Mouse (Mus musculus) forebrain, embryonic 13.5 days (tissue): Measurements from ENCODE around the gene Slc25a44. TPM values are rescaled to one million over a fixed set of nuclear protein-coding genes. Genes with fewer than 3 reads are reported as not detected.
"Not testable (repeated sequence)": the region's sequence is repeated elsewhere in the genome, so short reads cannot be mapped to it uniquely, and the experiment has no call there.

Experiments used
- ATAC-seq: fragments of 200-750 bp; cut with Nextera tagmentation; 2 replicates; pipeline ENCODE4 v1.8.0; 2017
- H3K27ac ChIP-seq: fragments of 300-500 bp; sonication (generic); 2 replicates; pipeline ENCODE4 v1.5.1; 2015; ENCODE audit warnings: inconsistent platforms, mild to moderate bottlenecking, moderate library complexity
- H3K27me3 ChIP-seq: fragments of 300-500 bp; sonication (generic); 2 replicates; pipeline ENCODE4 v1.6.1; 2015; ENCODE audit warnings: mild to moderate bottlenecking, inconsistent platforms
- H3K36me3 ChIP-seq: fragments of 300-500 bp; sonication (generic); 2 replicates; pipeline ENCODE4 v1.6.1; 2015; ENCODE audit warnings: mild to moderate bottlenecking, inconsistent platforms; ENCODE audit not compliant: poor library complexity, severe bottlenecking
- H3K4me1 ChIP-seq: fragments of 300-500 bp; sonication (generic); 2 replicates; pipeline ENCODE4 v1.6.1; 2015; ENCODE audit warnings: inconsistent platforms
- H3K4me2 ChIP-seq: fragments of 300-500 bp; sonication (generic); 2 replicates; pipeline ENCODE4 v1.6.1; 2015; ENCODE audit warnings: inconsistent platforms, mild to moderate bottlenecking, moderate library complexity
- H3K4me3 ChIP-seq: fragments of 300-500 bp; sonication (generic); 2 replicates; pipeline ENCODE4 v1.5.1; 2015; ENCODE audit warnings: mild to moderate bottlenecking, inconsistent platforms
- H3K9ac ChIP-seq: fragments of 300-500 bp; sonication (generic); 2 replicates; pipeline ENCODE4 v1.6.1; 2015; ENCODE audit warnings: mild to moderate bottlenecking, inconsistent platforms
- H3K9me3 ChIP-seq: fragments of 300-500 bp; sonication (generic); replicated peaks from 2 replicates; pipeline ENCODE4 v1.6.1; 2016; ENCODE audit warnings: inconsistent platforms
- WGBS: fragments of 180-500 bp; shearing (Covaris S2); methylation state at CpG from one replicate; pipeline ENCODE4 v1.1.7; 2015; 5-methylcytosine and 5-hydroxymethylcytosine counted together
- polyA plus RNA-seq: library from polyadenylated mRNA; unstranded; fragments of >200 nt; fragmentation: Nextera tagmentation; extraction: Ambion mirVana; gene quantifications from 2 replicates; pipeline ENCODE4 v1.2.1, GENCODE M21; 2015

Gene Slc25a44
- polyA plus RNA-seq, 1 experiment from 2014 or later, result 23.0 TPM

GRCm38 (mm10) chr3:88447676-88448183, 22.8 kb upstream of the Slc25a44 start:
- H3K9ac ChIP-seq, result no peak overlapping the region
- no peak overlapping the region for H3K4me3 ChIP-seq
- no peak overlapping the region for H3K4me2 ChIP-seq
- WGBS, result 66% methylated on average over 8 of the region's 8 CpGs
- no peak for ATAC-seq
- H3K27me3 ChIP-seq, result no peaks in the 10 kb centered on the region
- H3K4me1 ChIP-seq, result peaks cover 15% of the 10 kb centered on the region
- H3K27ac ChIP-seq, result no peak overlapping the region
- peaks cover 56% of the 10 kb centered on the region for H3K36me3 ChIP-seq
- no peaks in the 10 kb centered on the region for H3K9me3 ChIP-seq

DNA sequence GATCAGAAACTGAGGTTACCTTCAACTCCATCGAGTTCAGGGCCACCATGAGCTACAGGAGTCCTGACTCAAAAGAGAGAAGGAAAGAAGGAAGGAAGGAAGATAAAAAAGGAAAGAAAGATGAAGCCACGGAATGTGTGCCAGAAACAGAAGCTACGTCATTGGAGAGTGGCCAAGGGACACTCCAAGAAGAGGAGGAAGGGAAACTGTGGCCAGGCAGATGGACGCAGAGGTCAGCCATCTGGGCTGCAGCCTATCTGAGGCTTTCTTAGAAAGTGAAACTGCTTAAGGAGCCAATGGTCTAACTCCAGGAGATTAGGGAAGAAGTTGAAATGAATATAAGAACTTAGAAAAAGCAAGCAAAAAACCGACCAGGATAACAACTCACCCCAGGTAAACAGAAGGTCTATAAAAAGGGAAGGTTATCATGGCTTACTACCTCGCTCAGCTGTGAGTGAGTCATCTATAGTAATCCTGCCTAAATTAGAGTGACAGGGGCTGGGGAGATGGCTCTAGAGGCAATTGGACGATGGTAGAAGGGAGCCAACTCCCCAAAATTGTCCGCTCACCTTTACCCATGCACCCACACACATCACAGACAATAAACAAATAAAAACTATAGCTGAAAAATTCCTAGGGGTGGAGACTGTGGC, 21.7 kb upstream of the Slc25a44 start:
- Histone ChIP-seq H3K4me1 (peaks cover 15% of the 10 kb centered on the region), H3K4me3 (no peak overlapping the region), H3K9me3 (no peaks in the 10 kb centered on the region), H3K9ac (no peak overlapping the region), H3K36me3 (peaks cover 52% of the 10 kb centered on the region), H3K4me2 (no peak overlapping the region), H3K27me3 (no peaks in the 10 kb centered on the region), H3K27ac (no peak overlapping the region)
- WGBS, result 82% methylated on average over 8 of the region's 8 CpGs
- ATAC-seq, result no peak

DNA sequence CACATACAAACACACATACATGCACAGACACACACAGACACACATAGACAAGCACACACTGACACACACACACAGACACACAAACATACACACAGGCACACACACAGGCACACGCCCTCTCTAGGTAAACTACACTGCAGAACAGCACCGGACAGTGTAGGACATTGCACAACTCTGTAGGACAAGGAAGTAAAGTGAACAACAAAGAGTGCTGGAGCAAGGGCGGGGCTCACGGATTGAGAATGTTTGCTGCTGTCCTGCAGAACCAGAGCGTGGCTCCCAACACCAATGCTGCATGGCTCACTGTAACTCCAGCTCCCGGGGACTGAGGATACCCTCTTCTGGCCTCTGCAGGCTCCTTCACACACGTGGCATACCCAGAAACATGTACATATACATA, 17.9 kb upstream of the Slc25a44 start:
- Histone ChIP-seq H3K9ac (no peak overlapping the region), H3K27ac (no peak overlapping the region), H3K36me3 (peaks cover 37% of the 10 kb centered on the region), H3K4me3 (no peak overlapping the region), H3K27me3 (0 out of 2 replicates have a peak, but pooled peaks cover 3% of the 10 kb centered on the region), H3K4me1 (peaks cover 19% of the 10 kb centered on the region), H3K9me3 (no peaks in the 10 kb centered on the region), H3K4me2 (no peak overlapping the region)
- WGBS, result 80% methylated on average over 7 of the region's 7 CpGs
- ATAC-seq, result no peak

DNA sequence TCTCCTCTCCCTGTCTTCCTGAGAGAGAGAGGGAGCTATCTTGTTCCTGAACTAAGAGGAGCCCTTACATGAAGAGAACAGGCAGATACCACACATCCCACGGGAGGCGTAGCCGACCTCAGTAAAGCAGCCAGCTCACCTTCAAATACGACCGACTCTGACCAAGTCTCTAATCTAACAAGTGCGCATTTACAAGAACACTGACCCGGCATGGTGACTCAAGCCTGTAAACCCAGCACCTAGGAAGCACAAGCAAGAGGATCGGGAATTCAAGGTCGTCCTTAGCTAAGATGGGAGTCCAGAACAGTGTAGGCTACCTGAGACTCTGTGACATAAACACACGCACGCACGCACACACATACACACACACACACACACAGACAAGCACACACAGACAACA, 17.5 kb upstream of the Slc25a44 start:
- no peak overlapping the region for H3K4me3 ChIP-seq
- WGBS, result 89% methylated on average over 12 of the region's 12 CpGs
- no peak for ATAC-seq
- peaks cover 37% of the 10 kb centered on the region for H3K36me3 ChIP-seq
- H3K4me2 ChIP-seq, result no peak overlapping the region
- no peak overlapping the region for H3K9ac ChIP-seq
- 0 out of 2 replicates have a peak, but pooled peaks cover 3% of the 10 kb centered on the region for H3K27me3 ChIP-seq
- H3K9me3 ChIP-seq, result no peaks in the 10 kb centered on the region
- H3K4me1 ChIP-seq, result peaks cover 20% of the 10 kb centered on the region
- no peak overlapping the region for H3K27ac ChIP-seq

- Histone ChIP-seq H3K36me3 (peaks cover 41% of the 10 kb centered on the region), H3K27ac (no peak overlapping the region), H3K4me3 (no peak overlapping the region), H3K27me3 (0 out of 2 replicates have a peak, but pooled peaks cover 3% of the 10 kb centered on the region), H3K9me3 (no peaks in the 10 kb centered on the region), H3K9ac (peak overlapping the region; percentile 40; the same call in 1 of the 2 replicates), H3K4me1 (peaks cover 32% of the 10 kb centered on the region), H3K4me2 (peak overlapping the region; percentile 33)
- 38% methylated on average over 27 of the region's 27 CpGs for WGBS
- 0 out of 2 replicates have a peak, but pooled peaks have one; percentile 36 for ATAC-seq
These were observed 15.8 kb upstream of the Slc25a44 start for GRCm38 (mm10) chr3:88440500-88441381.

- WGBS, result 49% methylated on average over 4 of the region's 4 CpGs
- ATAC-seq, result no peak
These were observed 14.6 kb upstream of the Slc25a44 start for GRCm38 (mm10) chr3:88439582-88439981.

GRCm38 (mm10) chr3:88437454-88437853, 12.5 kb upstream of the Slc25a44 start:
- peak overlapping the region; percentile 34; the same call in 1 of the 2 replicates for H3K4me3 ChIP-seq
- H3K4me1 ChIP-seq, result peaks cover 32% of the 10 kb centered on the region
- 84% methylated on average over 10 of the region's 10 CpGs for WGBS
- no peak overlapping the region for H3K27ac ChIP-seq
- 0 out of 2 replicates have a peak, but pooled peaks cover 3% of the 10 kb centered on the region for H3K27me3 ChIP-seq
- peak overlapping the region; percentile 60 for H3K4me2 ChIP-seq
- peak overlapping the region; percentile 58; the same call in 1 of the 2 replicates for H3K9ac ChIP-seq
- H3K9me3 ChIP-seq, result no peaks in the 10 kb centered on the region
- ATAC-seq, result no peak
- H3K36me3 ChIP-seq, result peaks cover 34% of the 10 kb centered on the region

More at GRCm38 (mm10) chr3:88439582-88439981, 14.6 kb upstream of the Slc25a44 start:
- H3K27me3 ChIP-seq, result 0 out of 2 replicates have a peak, but pooled peaks cover 3% of the 10 kb centered on the region
- H3K4me3 ChIP-seq, result no peak overlapping the region
- no peaks in the 10 kb centered on the region for H3K9me3 ChIP-seq
- H3K4me2 ChIP-seq, result no peak overlapping the region
- peaks cover 32% of the 10 kb centered on the region for H3K4me1 ChIP-seq
- no peak overlapping the region for H3K9ac ChIP-seq
- H3K27ac ChIP-seq, result no peak overlapping the region
- H3K36me3 ChIP-seq, result peaks cover 41% of the 10 kb centered on the region

- Histone ChIP-seq H3K27me3 (0 out of 2 replicates have a peak, but pooled peaks cover 3% of the 10 kb centered on the region), H3K9me3 (no peaks in the 10 kb centered on the region), H3K4me2 (peak overlapping the region; percentile 60), H3K27ac (no peak overlapping the region; the same call in 1 of the 2 replicates), H3K9ac (peak overlapping the region; percentile 58; the same call in 1 of the 2 replicates), H3K36me3 (peaks cover 33% of the 10 kb centered on the region), H3K4me3 (peak overlapping the region; percentile 34), H3K4me1 (peaks cover 32% of the 10 kb centered on the region)
- WGBS, result 9% methylated on average over 29 of the region's 29 CpGs
- peak; percentile 85 for ATAC-seq
These were observed 11.7 kb upstream of the Slc25a44 start for GRCm38 (mm10) chr3:88436395-88437201.

DNA sequence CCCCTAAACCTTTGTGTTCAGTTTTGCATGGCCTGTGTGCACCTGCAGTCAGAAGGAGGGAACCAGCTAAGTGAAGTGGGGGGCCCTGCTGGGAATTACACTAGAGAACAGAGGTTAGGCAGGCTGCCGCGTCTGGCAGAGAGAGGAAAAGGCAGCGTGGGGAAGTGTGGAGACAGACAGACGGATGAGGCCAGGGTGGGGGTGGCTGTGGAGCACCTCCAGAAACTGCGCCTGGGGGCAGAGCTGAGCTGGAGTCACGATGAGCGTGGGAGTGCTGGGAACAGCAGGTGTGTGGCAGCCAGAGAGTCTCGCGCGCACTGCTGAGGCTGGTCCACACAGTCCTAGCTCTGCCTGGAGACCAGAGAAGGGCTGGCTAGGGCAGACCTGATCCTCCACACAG, 10.6 kb upstream of the Slc25a44 start:
- peaks cover 33% of the 10 kb centered on the region for H3K36me3 ChIP-seq
- no peak overlapping the region for H3K4me2 ChIP-seq
- H3K4me1 ChIP-seq, result peaks cover 23% of the 10 kb centered on the region
- 0 out of 2 replicates have a peak, but pooled peaks cover 3% of the 10 kb centered on the region for H3K27me3 ChIP-seq
- WGBS, result 69% methylated on average over 10 of the region's 10 CpGs
- ATAC-seq, result no peak
- no peaks in the 10 kb centered on the region for H3K9me3 ChIP-seq
- H3K9ac ChIP-seq, result no peak overlapping the region
- H3K4me3 ChIP-seq, result no peak overlapping the region
- no peak overlapping the region for H3K27ac ChIP-seq

DNA sequence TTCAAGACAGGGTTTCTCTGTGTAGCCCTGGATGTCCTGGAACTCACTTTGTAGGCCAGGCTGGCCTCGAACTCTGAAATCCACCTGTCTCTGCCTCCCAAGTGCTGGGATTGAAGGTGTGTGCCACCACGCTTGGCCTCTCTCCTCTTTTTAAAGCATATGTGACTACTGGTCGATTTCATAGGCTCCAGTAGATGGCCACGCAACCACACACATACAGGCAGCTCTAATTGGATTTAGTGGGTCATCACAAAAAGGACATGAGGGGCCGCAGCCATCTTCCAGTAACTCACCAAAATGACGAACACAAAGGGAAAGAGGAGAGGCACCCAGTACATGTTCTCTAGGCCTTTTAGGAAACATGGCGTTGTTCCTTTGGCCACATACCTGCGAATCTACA, 3.7 kb upstream of the Slc25a44 start:
- H3K9me3 ChIP-seq, H3K4me3 ChIP-seq, H3K9ac ChIP-seq, H3K27ac ChIP-seq, H3K36me3 ChIP-seq, ATAC-seq, H3K27me3 ChIP-seq, H3K4me1 ChIP-seq, H3K4me2 ChIP-seq: not testable (repeated sequence)
- WGBS, result 67% methylated on average over 8 of the region's 8 CpGs

DNA sequence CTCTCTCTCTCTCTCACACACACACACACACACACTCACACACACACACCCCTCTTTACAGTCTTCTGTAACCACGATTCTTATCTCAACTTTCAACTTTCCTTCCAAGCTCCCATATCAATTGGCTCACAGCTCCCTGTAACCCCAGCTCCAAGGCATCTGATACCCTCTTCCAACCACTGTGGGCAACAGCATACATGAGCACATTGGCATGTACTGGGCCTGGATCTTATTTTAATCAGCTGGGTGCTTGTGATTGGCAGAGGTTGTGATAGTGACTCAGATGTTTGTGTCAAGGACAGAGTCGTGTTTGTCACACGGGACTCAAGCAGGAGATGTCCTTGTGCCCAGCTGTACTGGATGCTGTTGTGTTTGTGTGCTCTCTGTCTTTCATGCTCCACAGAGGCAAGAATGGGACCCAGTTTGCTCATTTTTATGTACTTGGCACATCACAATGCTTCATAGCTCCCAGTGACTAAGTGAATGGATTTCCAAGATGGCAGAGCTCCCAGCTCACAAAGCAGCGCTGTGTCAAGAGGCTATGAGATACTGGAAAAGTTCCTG, 2.5 kb upstream of the Slc25a44 start:
- H3K4me1 ChIP-seq, result peaks cover 19% of the 10 kb centered on the region
- WGBS, result 84% methylated on average over 4 of the region's 4 CpGs
- no peaks in the 10 kb centered on the region for H3K36me3 ChIP-seq
- H3K4me2 ChIP-seq, result no peak overlapping the region
- H3K27ac ChIP-seq, result no peak overlapping the region
- H3K9ac ChIP-seq, result no peak overlapping the region
- H3K9me3 ChIP-seq, result no peaks in the 10 kb centered on the region
- no peaks in the 10 kb centered on the region for H3K27me3 ChIP-seq
- ATAC-seq, result no peak
- H3K4me3 ChIP-seq, result no peak overlapping the region
